Mouse (Mus musculus) cortical plate, adult 2 months (tissue): ENCODE data around the gene Rnf182.

Experiments
- CTCF ChIP-seq: fragments of 200-500 bp; IDR thresholded peaks from 2 replicates; pipeline ENCODE4 v1.5.1; 2011; ENCODE audit warnings: mild to moderate bottlenecking, control low read depth, low read length; ENCODE audit not compliant: insufficient read depth; ENCODE audit errors: extremely low read depth
- POLR2A ChIP-seq: fragments of 200-500 bp; IDR thresholded peaks from 2 replicates; pipeline ENCODE4 v1.6.1; 2011; ENCODE audit warnings: mild to moderate bottlenecking, low read length, control low read depth; ENCODE audit not compliant: insufficient read depth; ENCODE audit errors: extremely low read depth

DNA sequence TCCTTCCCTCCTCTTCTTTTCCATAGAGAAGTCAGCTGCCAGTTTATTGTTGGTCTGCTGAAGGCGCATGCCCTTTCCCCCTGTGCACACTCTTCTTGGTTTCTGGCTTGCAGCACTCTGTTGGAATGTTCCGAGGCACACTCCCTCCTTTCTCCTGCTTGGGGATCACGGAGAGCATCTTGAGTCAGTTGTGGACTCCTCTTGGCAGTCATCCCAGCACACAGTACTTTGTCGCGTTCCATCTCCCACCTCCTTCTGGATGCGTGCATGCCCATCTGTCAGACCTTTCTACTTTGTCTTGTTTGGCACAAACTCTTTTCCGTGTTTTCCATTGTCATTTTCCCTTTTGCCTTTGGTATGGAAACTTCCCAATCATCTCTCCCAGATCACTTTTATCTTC is 22.2 kb downstream of the Rnf182 start:
- TF ChIP-seq CTCF (no peak), POLR2A (no peak)
